Mouse (Mus musculus): ENCODE measurements around the gene Tfpt.

DNA sequence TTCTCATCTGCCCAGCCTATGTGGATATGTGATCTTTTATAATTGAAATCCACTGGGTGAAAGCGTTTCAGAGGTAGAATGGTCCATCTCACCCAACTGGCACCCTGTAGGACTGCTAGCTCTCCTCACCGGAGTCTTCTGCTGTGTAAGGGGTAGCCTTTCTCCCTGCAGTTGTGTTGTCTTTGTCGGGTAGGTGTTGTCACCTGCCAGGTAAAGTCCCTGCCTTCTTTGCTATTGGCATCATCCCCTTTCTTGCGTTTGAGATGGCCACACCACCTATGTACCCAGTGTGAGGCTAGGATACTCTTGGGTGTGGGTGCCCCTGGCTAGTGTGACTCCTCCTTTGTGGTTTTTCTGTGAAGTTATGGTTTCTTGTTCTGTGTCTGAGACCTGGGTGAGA lies 16.9 kb upstream of the Tfpt start:
- TF ChIP-seq TAL1 (IDR thresholded peaks at IDR 0.05; ENCODE audit: low read length) (no peak), GATA1 (IDR thresholded peaks at IDR 0.05; ENCODE audit: low read length) (no peak)
